Mouse (Mus musculus): ENCODE measurements around the gene Atp1a1. TPM values are rescaled to one million over a fixed set of nuclear protein-coding genes. Genes with fewer than 3 reads are reported as not detected.

Atp1a1 gene
- polyA plus RNA-seq (2021): 3,406 TPM

DNA sequence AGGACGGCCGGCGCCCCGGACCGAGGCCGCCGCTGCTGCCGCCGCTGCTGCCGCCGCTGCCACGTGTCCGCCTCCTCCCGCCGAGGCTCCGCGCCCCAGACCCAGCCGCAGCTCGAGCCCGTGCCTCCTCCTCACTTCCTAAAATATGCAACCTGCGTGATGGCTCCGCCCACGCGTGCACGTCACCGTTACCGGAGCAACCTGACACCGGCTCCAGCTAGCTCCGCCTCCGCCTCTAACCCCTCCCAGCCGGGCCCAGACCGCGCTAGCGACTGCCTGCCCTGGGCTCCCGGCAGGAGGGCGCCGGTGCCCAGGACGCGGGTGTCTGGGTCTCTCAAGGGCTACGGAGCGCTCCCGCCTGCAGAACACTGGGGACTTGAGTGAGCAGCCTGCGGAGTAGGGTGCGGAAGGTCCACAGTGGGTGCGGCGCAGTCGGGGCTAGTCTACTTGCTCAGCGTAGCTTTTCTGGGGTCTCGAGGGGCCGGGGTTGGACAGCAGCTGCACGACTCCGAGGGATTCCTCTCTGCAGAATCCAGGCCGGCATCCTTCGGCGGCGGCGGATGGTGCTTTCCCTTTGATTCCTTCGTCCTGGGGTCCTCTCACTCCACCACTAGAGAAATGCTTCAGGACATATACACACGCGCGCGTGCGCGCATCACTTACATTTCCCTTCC is at the start of gene Atp1a1:
TSS of gene Atp1a1 (minus strand) at position 135 of the 674 bp plus-strand sequence.
- in situ Hi-C loops (cut with MboI; ENCODE audit: low pct_unique_long_range_greater_than_20kb): loop anchor here (5.0 kb wide), 2 partner anchors 43 to 88 kb away; no protein-coding TSS in a partner anchor
- peak; percentile 99 for DNase-seq (ENCODE audit: low read depth, low spot score)
- no peaks in the 10 kb centered on the region for H3K27me3 ChIP-seq
- ChIA-PET POLR2A (interaction anchor here (1.2 to 13.4 kb wide), 14 partner anchors 12 to 200 kb away, joined by 3 to 287 read pairs (median 6); no protein-coding TSS in a partner anchor), CTCF (interaction anchor here (0.7 to 3.4 kb wide), 8 partner anchors 31 to 208 kb away, joined by 3 to 15 read pairs (median 4); no protein-coding TSS in a partner anchor)
- peak; percentile 83 for ATAC-seq
- TF ChIP-seq CTCF (IDR thresholded peaks at IDR 0.05): no peak

DNA sequence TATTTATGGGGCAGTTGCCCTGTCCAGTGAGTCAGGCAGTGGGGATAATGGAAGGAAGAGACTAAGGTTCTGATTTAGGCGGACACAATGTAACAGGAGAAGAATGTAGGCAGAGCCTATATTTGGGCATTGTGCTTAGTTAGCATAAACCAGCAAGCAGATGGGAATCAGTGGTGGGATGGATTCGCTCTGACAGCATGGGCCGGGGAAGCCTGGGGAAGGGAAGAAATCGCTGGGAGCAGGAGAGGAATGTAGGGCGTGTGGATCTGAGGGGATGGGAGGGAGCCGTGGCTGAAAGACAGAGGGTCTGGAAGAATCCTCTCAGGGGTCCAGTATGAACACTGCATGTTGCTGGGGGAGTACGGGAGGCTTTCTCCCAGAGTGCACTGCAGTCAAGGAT is 49.0 kb upstream of the Atp1a1 start:
- ChIA-PET POLR2A (no interaction called here), CTCF (interaction anchor here (0.7 kb wide), 1 partner anchor 9 kb away, joined by 4 read pairs; no protein-coding TSS in a partner anchor)
- ATAC-seq (no peak), DNase-seq (ENCODE audit: low read depth, low spot score) (no peak)
- H3K27me3 ChIP-seq: no peaks in the 10 kb centered on the region
- no peak for TF ChIP-seq CTCF (IDR thresholded peaks at IDR 0.05)
- in situ Hi-C loops (cut with MboI; ENCODE audit: low pct_unique_long_range_greater_than_20kb): no loop called here

DNA sequence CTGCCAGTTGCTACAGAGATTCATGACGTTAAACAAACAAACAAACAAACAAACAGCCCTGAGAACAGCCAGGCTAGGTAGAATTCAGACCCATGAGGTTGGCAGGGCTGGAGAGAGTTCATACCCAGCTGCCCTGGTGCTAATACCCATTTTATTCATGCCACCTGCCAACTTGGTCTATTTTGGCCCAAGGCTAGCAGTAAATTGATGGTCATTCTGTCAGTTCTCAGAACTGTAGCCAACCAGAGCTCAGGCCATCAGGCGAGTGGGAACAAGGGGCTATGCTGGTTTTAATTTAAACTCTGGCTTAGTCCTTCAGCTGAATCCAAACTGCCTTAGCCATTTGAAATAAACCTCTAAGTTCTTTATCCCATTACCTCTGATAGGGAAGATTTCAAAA is 48.5 kb upstream of the Atp1a1 start:
- no peak for TF ChIP-seq CTCF (IDR thresholded peaks at IDR 0.05)
- POLR2A ChIA-PET: no interaction called here
- DNase-seq (ENCODE audit: low read depth, low spot score) (no peak), ATAC-seq (no peak)
- in situ Hi-C loops (cut with MboI; ENCODE audit: low pct_unique_long_range_greater_than_20kb): no loop called here
- CTCF ChIA-PET: interaction anchor here (0.7 to 1.8 kb wide), 3 partner anchors 8 to 15 kb away, joined by 3 to 6 read pairs (median 4); no protein-coding TSS in a partner anchor
- no peaks in the 10 kb centered on the region for H3K27me3 ChIP-seq

DNA sequence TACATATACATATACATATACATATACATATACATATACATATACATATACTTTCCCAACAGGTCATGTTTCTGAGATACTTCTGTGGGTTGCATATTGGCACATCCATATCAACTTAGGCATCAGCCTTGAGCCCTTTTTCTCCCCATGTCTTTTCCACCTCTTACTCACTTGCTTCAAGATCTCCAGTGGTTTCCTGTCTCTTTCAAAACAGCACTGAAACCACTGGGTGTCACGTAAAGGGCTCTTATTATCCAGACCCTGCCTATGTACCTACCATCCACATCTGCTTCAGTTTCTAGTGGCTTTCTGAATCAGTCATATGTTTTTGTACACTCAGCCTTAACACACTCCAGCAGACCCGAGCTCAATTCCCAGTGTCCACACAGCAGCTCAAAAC is 45.8 kb upstream of the Atp1a1 start:
- no peaks in the 10 kb centered on the region for H3K27me3 ChIP-seq
- ChIA-PET POLR2A (interaction anchor here (1.0 kb wide), 1 partner anchor 48 kb away, joined by 3 read pairs; no protein-coding TSS in a partner anchor), CTCF (interaction anchor here (1.3 to 1.5 kb wide), 2 partner anchors 43 to 52 kb away, joined by 3 to 4 read pairs; no protein-coding TSS in a partner anchor)
- DNase-seq (ENCODE audit: low read depth, low spot score) (no peak), ATAC-seq (no peak)
- no peak for TF ChIP-seq CTCF (IDR thresholded peaks at IDR 0.05)
- in situ Hi-C loops (cut with MboI; ENCODE audit: low pct_unique_long_range_greater_than_20kb): no loop called here

DNA sequence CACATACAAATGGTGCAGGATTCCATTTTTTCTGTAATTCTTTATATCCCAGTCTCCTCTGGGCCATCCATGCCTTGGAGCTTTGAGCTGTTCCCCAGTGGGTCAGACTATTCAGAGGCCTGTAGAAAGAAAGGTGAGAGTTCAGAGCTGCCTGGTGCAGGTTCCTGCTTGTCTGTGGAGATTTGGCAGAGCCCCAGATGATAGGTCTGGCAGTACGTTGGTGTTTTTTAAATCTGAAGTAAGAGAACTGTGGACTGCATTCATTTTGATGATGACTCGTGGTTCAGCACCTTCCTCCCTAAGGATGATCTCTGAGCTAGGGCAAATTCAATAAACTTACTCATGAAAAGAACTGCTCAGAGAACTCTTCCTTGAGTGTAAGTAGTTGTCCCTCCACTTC is 44.8 kb upstream of the Atp1a1 start:
- CTCF ChIA-PET: interaction anchor here (0.7 to 1.5 kb wide), 4 partner anchors 12 to 135 kb away, joined by 3 to 4 read pairs (median 3); no protein-coding TSS in a partner anchor

DNA sequence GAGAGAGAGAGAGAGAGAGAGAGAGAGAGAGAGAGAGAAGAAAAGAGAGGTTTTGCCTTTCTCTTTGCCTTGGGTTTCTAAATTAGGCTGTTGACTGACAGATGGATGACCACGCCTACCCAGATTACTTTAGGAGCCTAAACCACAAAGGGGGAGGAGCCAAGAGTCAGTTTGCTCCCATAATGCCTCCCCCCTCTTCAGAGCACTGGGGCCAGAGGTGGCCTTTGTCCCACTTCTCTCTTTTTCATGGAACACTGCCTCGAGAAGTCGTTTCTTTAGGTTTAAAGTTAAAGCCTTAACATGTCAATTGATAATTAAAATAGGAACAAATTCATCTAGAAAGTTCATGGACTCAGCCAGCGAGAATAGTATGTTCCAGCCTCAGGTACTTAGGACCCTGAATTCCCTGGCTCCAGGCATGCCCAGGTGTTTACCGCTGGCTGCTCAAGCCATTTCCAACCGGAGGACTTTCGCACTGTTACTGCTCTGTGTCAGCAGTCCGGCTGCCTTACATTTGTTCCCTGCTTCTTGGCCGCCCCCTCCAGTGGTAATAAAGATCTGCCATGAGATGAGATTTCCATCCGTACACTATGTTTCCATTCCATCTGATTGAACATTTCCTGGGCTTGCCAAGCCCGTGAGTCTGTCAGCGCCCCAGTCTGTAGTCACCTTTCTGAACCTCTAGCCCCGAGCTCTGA is 43.8 kb upstream of the Atp1a1 start:
- DNase-seq (ENCODE audit: low read depth, low spot score): no peak
- POLR2A ChIA-PET: no interaction called here
- TF ChIP-seq CTCF (IDR thresholded peaks at IDR 0.05): no peak
- ATAC-seq: no peak
- CTCF ChIA-PET: interaction anchor here (1.0 to 5.4 kb wide), 2 partner anchors 12 to 136 kb away, joined by 3 to 18 read pairs; no protein-coding TSS in a partner anchor
- in situ Hi-C loops (cut with MboI; ENCODE audit: low pct_unique_long_range_greater_than_20kb): loop anchor here (5.0 kb wide), 1 partner anchor 41 kb away; no protein-coding TSS in a partner anchor
- no peaks in the 10 kb centered on the region for H3K27me3 ChIP-seq

More for the DNA sequence above, 44.8 kb upstream of the Atp1a1 start:
- no peaks in the 10 kb centered on the region for H3K27me3 ChIP-seq
- TF ChIP-seq CTCF (IDR thresholded peaks at IDR 0.05): no peak
- POLR2A ChIA-PET: interaction anchor here (1.0 kb wide), 1 partner anchor 47 kb away, joined by 3 read pairs; no protein-coding TSS in a partner anchor
- in situ Hi-C loops (cut with MboI; ENCODE audit: low pct_unique_long_range_greater_than_20kb): loop anchor here (5.0 kb wide), 1 partner anchor 42 kb away; no protein-coding TSS in a partner anchor
- ATAC-seq (peak; percentile 27), DNase-seq (ENCODE audit: low read depth, low spot score) (no peak)

DNA sequence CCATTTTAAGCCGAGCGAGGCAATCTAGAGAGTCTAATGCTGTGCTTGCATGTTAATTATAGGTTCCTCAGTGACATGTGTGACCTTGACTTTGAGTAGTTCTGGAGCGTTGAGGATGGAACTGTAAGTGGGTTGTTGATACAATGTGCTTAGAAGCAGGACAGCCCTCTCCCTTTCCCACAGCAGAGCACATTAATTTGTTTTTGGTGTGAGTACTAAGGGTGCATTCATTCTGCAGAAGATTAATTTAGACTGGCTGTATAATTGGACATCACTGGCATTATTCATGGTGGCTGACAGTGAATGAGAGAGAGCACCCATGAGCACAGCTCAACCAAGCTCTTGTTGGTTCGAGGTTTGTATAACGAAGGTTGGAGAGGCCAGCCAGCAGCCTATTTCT is 42.3 kb upstream of the Atp1a1 start:
- POLR2A ChIA-PET: interaction anchor here (1.2 kb wide), 2 partner anchors 43 to 50 kb away, joined by 3 read pairs; no protein-coding TSS in a partner anchor
- no peak for ATAC-seq
- in situ Hi-C loops (cut with MboI; ENCODE audit: low pct_unique_long_range_greater_than_20kb): loop anchor here (5.0 kb wide), 1 partner anchor 40 kb away; no protein-coding TSS in a partner anchor
- DNase-seq (ENCODE audit: low read depth, low spot score): no peak
- CTCF ChIA-PET: interaction anchor here (1.0 to 5.4 kb wide), 3 partner anchors 11 to 39 kb away, joined by 3 to 18 read pairs (median 4); no protein-coding TSS in a partner anchor
- no peak for TF ChIP-seq CTCF (IDR thresholded peaks at IDR 0.05)
- H3K27me3 ChIP-seq: no peaks in the 10 kb centered on the region

DNA sequence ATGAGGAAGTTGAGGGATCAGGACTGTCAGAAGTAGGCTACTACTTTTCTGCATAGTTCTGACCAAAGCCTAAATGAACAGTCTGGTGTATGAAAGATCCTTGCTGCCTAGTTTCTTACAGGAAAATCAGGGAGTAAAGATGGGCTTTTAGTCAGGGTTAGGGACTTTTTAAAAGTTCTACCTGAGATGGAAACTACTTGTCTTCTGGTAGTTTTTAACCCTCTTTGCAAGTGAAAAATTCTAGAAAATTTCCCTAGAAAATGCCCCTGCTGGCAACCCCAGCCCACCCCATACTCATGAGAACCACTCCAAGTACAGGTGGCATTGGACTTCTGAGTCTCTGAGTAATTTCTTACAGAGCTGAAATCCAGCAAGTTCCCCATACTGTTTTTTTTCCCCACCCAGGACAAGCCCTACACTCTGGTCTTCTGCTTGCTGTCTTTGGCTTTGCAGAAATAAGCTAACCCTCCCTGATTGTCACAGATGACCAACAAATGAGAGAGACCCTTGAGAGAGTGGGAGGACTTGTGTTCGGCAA is 41.2 kb upstream of the Atp1a1 start:
- in situ Hi-C loops (cut with MboI; ENCODE audit: low pct_unique_long_range_greater_than_20kb): loop anchor here (5.0 kb wide), 1 partner anchor 38 kb away; no protein-coding TSS in a partner anchor
- DNase-seq (ENCODE audit: low read depth, low spot score) (no peak), ATAC-seq (no peak)
- TF ChIP-seq CTCF (IDR thresholded peaks at IDR 0.05): no peak
- H3K27me3 ChIP-seq: no peaks in the 10 kb centered on the region
- CTCF ChIA-PET: interaction anchor here (1.0 to 5.4 kb wide), 3 partner anchors 10 to 38 kb away, joined by 3 to 18 read pairs (median 4); no protein-coding TSS in a partner anchor
- POLR2A ChIA-PET: interaction anchor here (1.2 kb wide), 2 partner anchors 42 to 48 kb away, joined by 3 read pairs; no protein-coding TSS in a partner anchor

DNA sequence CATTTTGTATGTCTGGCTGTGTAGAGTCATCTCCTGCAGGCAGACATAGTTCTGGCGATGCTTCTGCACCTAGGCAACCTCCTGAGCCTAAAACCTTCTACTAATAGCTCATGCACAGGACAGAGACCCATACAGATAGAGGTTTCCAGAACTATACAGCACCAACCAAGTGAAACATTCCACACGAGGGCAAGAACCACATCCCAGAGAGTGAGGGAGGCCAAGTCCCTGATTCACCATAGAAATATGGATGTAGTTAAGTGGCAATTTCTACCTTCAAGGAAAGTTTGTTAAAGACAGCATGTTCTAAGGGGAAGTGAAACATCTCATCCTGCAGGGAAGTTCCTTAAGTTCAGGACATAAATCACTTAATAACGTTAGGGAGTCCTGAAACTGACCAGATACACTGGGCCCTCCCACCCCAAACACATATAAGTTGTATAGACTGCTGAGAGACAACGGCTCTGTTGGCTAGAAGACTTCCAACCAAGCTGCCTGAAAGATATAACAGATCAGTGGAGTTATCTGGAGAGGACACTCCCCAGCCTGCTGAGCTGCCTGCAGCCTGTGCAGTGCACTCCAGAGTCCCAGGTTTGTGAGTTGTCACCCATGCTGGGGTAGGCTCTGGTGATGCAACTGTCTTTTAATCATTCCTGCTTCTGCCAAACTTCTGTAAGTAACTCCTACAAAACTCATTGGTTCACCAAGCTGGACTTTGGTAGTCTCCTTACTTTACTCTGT is 39.7 kb upstream of the Atp1a1 start:
- peak; percentile 91 for ATAC-seq
- DNase-seq (ENCODE audit: low read depth, low spot score): peak; percentile 83
- H3K27me3 ChIP-seq: no peaks in the 10 kb centered on the region
- no peak for TF ChIP-seq CTCF (IDR thresholded peaks at IDR 0.05)
- CTCF ChIA-PET: interaction anchor here (1.0 to 5.4 kb wide), 8 partner anchors 8 to 156 kb away, joined by 3 to 18 read pairs (median 4); no protein-coding TSS in a partner anchor
- in situ Hi-C loops (cut with MboI; ENCODE audit: low pct_unique_long_range_greater_than_20kb): no loop called here
- POLR2A ChIA-PET: interaction anchor here (0.6 to 1.6 kb wide), 6 partner anchors 18 to 161 kb away, joined by 3 to 7 read pairs (median 4); partner anchors contain the start of gene Atp1a1
